Mouse (Mus musculus) neural tube, embryonic 15.5 days (tissue): ENCODE data around the gene Fbxw4. TPM values are rescaled to one million over a fixed set of nuclear protein-coding genes. Genes with fewer than 3 reads are reported as not detected.

Experiments
- ATAC-seq: fragments of 200-750 bp; cut with Nextera tagmentation; 2 replicates; pipeline ENCODE4 v1.8.0; 2017; ENCODE audit warnings: mild to moderate bottlenecking, moderate TSS enrichment, moderate library complexity; ENCODE audit not compliant: low FRiP score
- H3K27ac ChIP-seq: fragments of 300-500 bp; sonication (generic); replicated peaks from 2 replicates; pipeline ENCODE4 v1.5.1; 2015; ENCODE audit warnings: mild to moderate bottlenecking, inconsistent platforms
- H3K27me3 ChIP-seq: fragments of 300-500 bp; sonication (generic); replicated peaks from 2 replicates; pipeline ENCODE4 v1.6.1; 2015; ENCODE audit warnings: inconsistent platforms
- H3K36me3 ChIP-seq: fragments of 300-500 bp; sonication (generic); 2 replicates; pipeline ENCODE4 v1.6.1; 2015; ENCODE audit warnings: inconsistent platforms
- H3K4me1 ChIP-seq: fragments of 300-500 bp; sonication (generic); 2 replicates; pipeline ENCODE4 v1.6.1; 2015; ENCODE audit warnings: inconsistent platforms
- H3K4me2 ChIP-seq: fragments of 300-500 bp; sonication (generic); 2 replicates; pipeline ENCODE4 v1.6.1; 2015; ENCODE audit warnings: inconsistent platforms, mild to moderate bottlenecking, moderate library complexity
- H3K4me3 ChIP-seq: fragments of 300-500 bp; sonication (generic); replicated peaks from 2 replicates; pipeline ENCODE4 v1.5.1; 2015; ENCODE audit warnings: mild to moderate bottlenecking, inconsistent platforms
- H3K9ac ChIP-seq: fragments of 300-500 bp; sonication (generic); replicated peaks from 2 replicates; pipeline ENCODE4 v1.6.1; 2015; ENCODE audit warnings: mild to moderate bottlenecking, inconsistent platforms
- H3K9me3 ChIP-seq: fragments of 300-500 bp; sonication (generic); replicated peaks from 2 replicates; pipeline ENCODE4 v1.6.1; 2016; ENCODE audit warnings: inconsistent platforms
- WGBS: fragments of 180-500 bp; shearing (Covaris S2); methylation state at CpG from one replicate; pipeline ENCODE4 v1.1.7; 2015; ENCODE audit warnings: mixed read lengths; 5-methylcytosine and 5-hydroxymethylcytosine counted together
- polyA plus RNA-seq: library from polyadenylated mRNA; unstranded; fragments of >200 nt; fragmentation: Nextera tagmentation; extraction: Ambion mirVana; gene quantifications from 2 replicates; pipeline ENCODE4 v1.2.1, GENCODE M21; 2015

The Fbxw4 gene
- polyA plus RNA-seq, 1 experiment from 2014 or later = 8.2 TPM

GRCm38 (mm10) chr19:45587509-45588292 lies 72.4 kb downstream of the Fbxw4 start:
- H3K4me1 ChIP-seq = no peaks in the 10 kb centered on the region

GRCm38 (mm10) chr19:45586850-45587249 lies 73.3 kb downstream of the Fbxw4 start:
- no peak for ATAC-seq
- H3K9ac ChIP-seq = no peak overlapping the region
- H3K4me1 ChIP-seq = peaks cover 8% of the 10 kb centered on the region
- peaks cover 4% of the 10 kb centered on the region for H3K27me3 ChIP-seq
- H3K36me3 ChIP-seq = peaks cover 20% of the 10 kb centered on the region
- no peaks in the 10 kb centered on the region for H3K9me3 ChIP-seq
- 79% methylated on average over 3 of the region's 3 CpGs for WGBS
- H3K4me2 ChIP-seq = no peak overlapping the region
- no peak overlapping the region for H3K4me3 ChIP-seq
- H3K27ac ChIP-seq = no peak overlapping the region

More at GRCm38 (mm10) chr19:45587509-45588292, 72.4 kb downstream of the Fbxw4 start:
- Histone ChIP-seq H3K9me3 (no peaks in the 10 kb centered on the region), H3K36me3 (peaks cover 23% of the 10 kb centered on the region), H3K27ac (no peak overlapping the region), H3K27me3 (peaks cover 4% of the 10 kb centered on the region), H3K4me2 (no peak overlapping the region), H3K9ac (no peak overlapping the region), H3K4me3 (no peak overlapping the region)
- 87% methylated on average over 6 of the region's 6 CpGs for WGBS
- no peak for ATAC-seq

GRCm38 (mm10) chr19:45584856-45585620 lies 75.1 kb downstream of the Fbxw4 start:
- ATAC-seq = no peak
- Histone ChIP-seq H3K27ac (no peak overlapping the region), H3K27me3 (peaks cover 4% of the 10 kb centered on the region), H3K4me2 (no peak overlapping the region), H3K4me1 (peaks cover 14% of the 10 kb centered on the region), H3K36me3 (peaks cover 8% of the 10 kb centered on the region; the same call in 1 of the 2 replicates), H3K9ac (no peak overlapping the region), H3K4me3 (no peak overlapping the region), H3K9me3 (no peaks in the 10 kb centered on the region)
- WGBS = 73% methylated on average over 9 of the region's 9 CpGs

- H3K9me3 ChIP-seq = no peaks in the 10 kb centered on the region
- WGBS = 85% methylated on average over 6 of the region's 6 CpGs
- peaks cover 17% of the 10 kb centered on the region for H3K4me1 ChIP-seq
- no peak overlapping the region for H3K4me3 ChIP-seq
- ATAC-seq = no peak
- H3K36me3 ChIP-seq = peaks cover 19% of the 10 kb centered on the region
- no peak overlapping the region for H3K9ac ChIP-seq
- H3K27me3 ChIP-seq = peaks cover 4% of the 10 kb centered on the region
- no peak overlapping the region for H3K4me2 ChIP-seq
- no peak overlapping the region for H3K27ac ChIP-seq
Measured at GRCm38 (mm10) chr19:45583136-45583535, 77.0 kb downstream of the Fbxw4 start.

- Histone ChIP-seq H3K27ac (no peak overlapping the region), H3K9ac (no peak overlapping the region), H3K9me3 (no peaks in the 10 kb centered on the region)
Measured at GRCm38 (mm10) chr19:45582161-45582560, 78.0 kb downstream of the Fbxw4 start.

GRCm38 (mm10) chr19:45581257-45581656 lies 78.9 kb downstream of the Fbxw4 start:
- Histone ChIP-seq H3K4me2 (no peak overlapping the region), H3K27ac (no peak overlapping the region), H3K36me3 (peaks cover 30% of the 10 kb centered on the region), H3K9ac (no peak overlapping the region), H3K4me1 (peaks cover 17% of the 10 kb centered on the region), H3K9me3 (no peaks in the 10 kb centered on the region), H3K4me3 (no peak overlapping the region), H3K27me3 (peaks cover under 1% of the 10 kb centered on the region; the same call in 1 of the 2 replicates)
- 50% methylated on average over 3 of the region's 3 CpGs for WGBS
- ATAC-seq = no peak

More at GRCm38 (mm10) chr19:45582161-45582560, 78.0 kb downstream of the Fbxw4 start:
- Histone ChIP-seq H3K4me1 (peaks cover 17% of the 10 kb centered on the region), H3K4me3 (no peak overlapping the region), H3K27me3 (peaks cover 4% of the 10 kb centered on the region), H3K36me3 (peaks cover 24% of the 10 kb centered on the region), H3K4me2 (no peak overlapping the region)
- no peak for ATAC-seq
- 16% methylated on average over 8 of the region's 8 CpGs for WGBS

- Histone ChIP-seq H3K4me3 (no peak overlapping the region), H3K4me2 (no peak overlapping the region), H3K4me1 (peaks cover 21% of the 10 kb centered on the region), H3K27me3 (no peaks in the 10 kb centered on the region), H3K27ac (no peak overlapping the region), H3K36me3 (peaks cover 30% of the 10 kb centered on the region), H3K9ac (no peak overlapping the region), H3K9me3 (no peaks in the 10 kb centered on the region)
- ATAC-seq = 0 out of 2 replicates have a peak, but pooled peaks have one; percentile 15
- 29% methylated on average over 12 of the region's 12 CpGs for WGBS
Measured at GRCm38 (mm10) chr19:45580235-45580634, 79.9 kb downstream of the Fbxw4 start.

- Histone ChIP-seq H3K27me3 (no peaks in the 10 kb centered on the region), H3K4me2 (no peak overlapping the region), H3K27ac (no peak overlapping the region), H3K4me3 (no peak overlapping the region), H3K4me1 (peaks cover 29% of the 10 kb centered on the region), H3K9ac (no peak overlapping the region), H3K36me3 (peaks cover 28% of the 10 kb centered on the region), H3K9me3 (no peaks in the 10 kb centered on the region)
- WGBS = 91% methylated on average over 7 of the region's 7 CpGs
- ATAC-seq = no peak
Measured at GRCm38 (mm10) chr19:45579416-45579815, 80.7 kb downstream of the Fbxw4 start.

- Histone ChIP-seq H3K36me3 (peaks cover 28% of the 10 kb centered on the region), H3K27ac (no peak overlapping the region), H3K9me3 (no peaks in the 10 kb centered on the region), H3K4me3 (no peak overlapping the region), H3K4me2 (no peak overlapping the region), H3K4me1 (peaks cover 33% of the 10 kb centered on the region), H3K27me3 (no peaks in the 10 kb centered on the region), H3K9ac (no peak overlapping the region)
- ATAC-seq = no peak
- 89% methylated on average over 12 of the region's 12 CpGs for WGBS
Measured at GRCm38 (mm10) chr19:45578976-45579375, 81.1 kb downstream of the Fbxw4 start.

GRCm38 (mm10) chr19:45577141-45577750 lies 82.9 kb downstream of the Fbxw4 start:
- 80% methylated on average over 14 of the region's 14 CpGs for WGBS
- no peak for ATAC-seq
- Histone ChIP-seq H3K9ac (no peak overlapping the region), H3K27me3 (no peaks in the 10 kb centered on the region), H3K36me3 (peaks cover 28% of the 10 kb centered on the region), H3K4me3 (no peak overlapping the region), H3K27ac (no peak overlapping the region), H3K4me1 (peaks cover 36% of the 10 kb centered on the region), H3K4me2 (no peak overlapping the region), H3K9me3 (no peaks in the 10 kb centered on the region)

- Histone ChIP-seq H3K4me2 (no peak overlapping the region), H3K4me1 (peaks cover 30% of the 10 kb centered on the region), H3K27me3 (no peaks in the 10 kb centered on the region), H3K9ac (no peak overlapping the region), H3K4me3 (no peak overlapping the region), H3K9me3 (no peaks in the 10 kb centered on the region), H3K36me3 (peaks cover 28% of the 10 kb centered on the region), H3K27ac (no peak overlapping the region)
- WGBS = 28% methylated on average over 8 of the region's 8 CpGs
- ATAC-seq = no peak
Measured at GRCm38 (mm10) chr19:45575632-45576001, 84.5 kb downstream of the Fbxw4 start.
